Mouse (Mus musculus) neural tube, embryonic 12.5 days (tissue): ENCODE results near the gene Kif6. TPM values are rescaled to one million over a fixed set of nuclear protein-coding genes. Genes with fewer than 3 reads are reported as not detected.

Experiments
- ATAC-seq: fragments of 200-750 bp; cut with Nextera tagmentation; 2 replicates; pipeline ENCODE4 v1.8.0; 2017; ENCODE audit warnings: low read depth, mild to moderate bottlenecking, moderate TSS enrichment, moderate library complexity; ENCODE audit not compliant: low FRiP score
- H3K27ac ChIP-seq: fragments of 300-500 bp; sonication (generic); 2 replicates; pipeline ENCODE4 v1.5.1; 2016
- H3K27me3 ChIP-seq: fragments of 300-500 bp; sonication (generic); replicated peaks from 2 replicates; pipeline ENCODE4 v1.6.1; 2016; ENCODE audit warnings: mild to moderate bottlenecking
- H3K36me3 ChIP-seq: fragments of 300-500 bp; sonication (generic); 2 replicates; pipeline ENCODE4 v1.6.1; 2016; ENCODE audit warnings: mild to moderate bottlenecking
- H3K4me1 ChIP-seq: fragments of 300-500 bp; sonication (generic); 2 replicates; pipeline ENCODE4 v1.6.1; 2016
- H3K4me2 ChIP-seq: fragments of 300-500 bp; sonication (generic); replicated peaks from 2 replicates; pipeline ENCODE4 v1.6.1; 2016; ENCODE audit warnings: mild to moderate bottlenecking
- H3K4me3 ChIP-seq: fragments of 300-500 bp; sonication (generic); 2 replicates; pipeline ENCODE4 v1.5.1; 2016
- H3K9ac ChIP-seq: fragments of 300-500 bp; sonication (generic); 2 replicates; pipeline ENCODE4 v1.6.1; 2016; ENCODE audit warnings: mild to moderate bottlenecking
- H3K9me3 ChIP-seq: fragments of 300-500 bp; sonication (generic); 2 replicates; pipeline ENCODE4 v1.6.1; 2016; ENCODE audit warnings: mild to moderate bottlenecking
- WGBS: fragments of 180-500 bp; shearing (Covaris S2); methylation state at CpG from one replicate; pipeline ENCODE4 v1.1.7; 2016; 5-methylcytosine and 5-hydroxymethylcytosine counted together
- polyA plus RNA-seq: library from polyadenylated mRNA; unstranded; fragments of >200 nt; fragmentation: Nextera tagmentation; extraction: Ambion mirVana; gene quantifications from 2 replicates; pipeline ENCODE4 v1.2.1, GENCODE M21; 2016

The Kif6 gene
- polyA plus RNA-seq, 1 experiment from 2014 or later, result 3.5 TPM

DNA sequence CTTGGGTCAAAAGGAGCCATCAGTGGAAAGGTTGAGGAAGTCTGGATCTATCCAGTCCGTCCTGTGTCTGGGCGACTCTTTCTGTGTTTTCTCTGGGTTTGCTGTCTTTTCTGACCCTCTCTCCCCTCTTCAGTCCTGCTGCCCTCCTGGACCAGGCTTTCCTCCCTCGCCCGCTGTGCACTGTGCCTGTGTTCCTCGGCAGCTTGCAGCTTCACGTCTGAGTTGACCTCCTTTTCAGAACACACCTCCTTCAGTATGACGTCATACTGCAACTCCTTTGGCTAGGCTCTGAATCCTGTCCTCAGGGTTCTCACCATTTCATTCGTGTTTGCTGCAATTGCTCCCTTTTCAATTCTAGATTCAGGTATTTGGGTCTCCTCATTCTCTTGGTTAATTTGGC is 18.1 kb downstream of the Kif6 start:
- 0 out of 2 replicates have a peak, but pooled peaks cover 5% of the 10 kb centered on the region for H3K4me1 ChIP-seq
- H3K27ac ChIP-seq, result no peak overlapping the region
- no peaks in the 10 kb centered on the region for H3K36me3 ChIP-seq
- no peak for ATAC-seq
- H3K4me2 ChIP-seq, result no peak overlapping the region
- 66% methylated on average over 8 of the region's 8 CpGs for WGBS
- H3K27me3 ChIP-seq, result no peaks in the 10 kb centered on the region
- H3K4me3 ChIP-seq, result no peak overlapping the region
- H3K9me3 ChIP-seq, result no peaks in the 10 kb centered on the region
- no peak overlapping the region for H3K9ac ChIP-seq

- Histone ChIP-seq H3K4me3 (no peak overlapping the region), H3K27me3 (no peaks in the 10 kb centered on the region), H3K4me2 (no peak overlapping the region), H3K36me3 (no peaks in the 10 kb centered on the region), H3K4me1 (no peaks in the 10 kb centered on the region), H3K9me3 (no peaks in the 10 kb centered on the region), H3K9ac (no peak overlapping the region), H3K27ac (no peak overlapping the region)
- ATAC-seq, result no peak
- 90% methylated on average over 6 of the region's 6 CpGs for WGBS
Observed at GRCm38 (mm10) chr17:49641903-49642302, 27.0 kb downstream of the Kif6 start.

- Histone ChIP-seq H3K4me1 (no peaks in the 10 kb centered on the region), H3K4me2 (no peak overlapping the region), H3K9me3 (no peaks in the 10 kb centered on the region), H3K36me3 (no peaks in the 10 kb centered on the region), H3K27me3 (no peaks in the 10 kb centered on the region), H3K27ac (no peak overlapping the region), H3K9ac (no peak overlapping the region), H3K4me3 (no peak overlapping the region)
- 97% methylated on average over 8 of the region's 8 CpGs for WGBS
- ATAC-seq, result no peak
Observed at GRCm38 (mm10) chr17:49642336-49642735, 27.4 kb downstream of the Kif6 start.

DNA sequence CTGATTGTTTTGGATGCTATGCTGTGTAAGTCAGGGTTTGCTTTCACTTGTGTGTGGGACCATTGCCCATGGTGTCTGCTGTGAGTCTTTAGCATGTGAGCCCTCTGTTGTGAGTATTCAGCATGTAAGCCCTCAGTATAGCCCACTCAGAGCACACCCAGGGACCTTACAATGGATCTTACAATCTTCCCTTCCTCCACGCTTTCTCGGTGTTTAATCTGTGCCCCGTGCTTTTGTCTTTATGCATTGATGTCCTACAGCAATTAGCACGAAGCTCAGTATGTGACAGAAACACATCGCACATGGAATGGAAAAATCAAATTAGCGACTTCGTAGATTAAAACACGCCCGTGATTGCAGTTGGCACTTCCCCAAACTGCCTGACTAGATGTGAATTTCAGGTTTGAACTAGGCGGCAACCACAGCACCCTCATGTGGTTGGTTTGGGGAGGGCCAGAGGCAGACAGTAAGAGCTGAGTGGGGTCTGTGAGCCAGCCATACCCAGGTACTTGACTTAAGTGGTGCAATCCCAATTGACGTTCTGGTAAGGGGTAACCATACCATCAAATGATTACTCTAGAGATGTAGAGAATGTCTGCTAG is 28.1 kb downstream of the Kif6 start:
- Histone ChIP-seq H3K27ac (no peak overlapping the region), H3K4me2 (no peak overlapping the region), H3K27me3 (no peaks in the 10 kb centered on the region), H3K9ac (no peak overlapping the region), H3K4me3 (no peak overlapping the region), H3K4me1 (no peaks in the 10 kb centered on the region), H3K9me3 (no peaks in the 10 kb centered on the region), H3K36me3 (no peaks in the 10 kb centered on the region)
- 89% methylated on average over 11 of the region's 11 CpGs for WGBS
- no peak for ATAC-seq

DNA sequence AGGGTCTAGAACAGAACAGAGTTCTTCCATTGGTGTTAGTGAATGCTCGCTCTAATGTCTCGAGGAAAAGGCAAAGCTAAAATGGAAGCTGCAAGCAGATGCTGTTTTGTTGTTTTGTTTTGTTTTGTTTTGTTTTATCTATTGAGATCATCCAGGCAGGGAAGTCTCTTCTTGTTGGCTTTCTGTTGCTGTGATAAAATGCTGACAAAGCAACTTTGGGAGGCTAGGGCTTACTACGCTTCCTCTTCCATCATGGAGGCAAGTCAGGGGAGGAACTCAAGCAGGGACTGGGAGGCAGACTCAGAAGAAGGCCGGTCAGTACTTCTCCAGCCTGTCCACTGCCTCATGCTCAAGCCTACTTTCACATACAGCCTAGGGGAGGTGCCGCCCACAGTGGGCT is 31.3 kb downstream of the Kif6 start:
- H3K9me3 ChIP-seq, result 0 out of 2 replicates have a peak, but pooled peaks cover 4% of the 10 kb centered on the region
- H3K36me3 ChIP-seq, result no peaks in the 10 kb centered on the region
- H3K4me2 ChIP-seq, result no peak overlapping the region
- no peaks in the 10 kb centered on the region for H3K4me1 ChIP-seq
- no peak overlapping the region for H3K9ac ChIP-seq
- H3K27ac ChIP-seq, result no peak overlapping the region
- H3K4me3 ChIP-seq, result no peak overlapping the region
- no peaks in the 10 kb centered on the region for H3K27me3 ChIP-seq
- ATAC-seq, result no peak
- WGBS, result 93% methylated on average over 5 of the region's 5 CpGs

GRCm38 (mm10) chr17:49648970-49649369 is 34.0 kb downstream of the Kif6 start:
- 85% methylated on average over 2 of the region's 2 CpGs for WGBS
- no peak for ATAC-seq
- Histone ChIP-seq H3K4me3 (no peak overlapping the region), H3K4me1 (no peaks in the 10 kb centered on the region), H3K9me3 (0 out of 2 replicates have a peak, but pooled peaks cover 4% of the 10 kb centered on the region), H3K9ac (no peak overlapping the region), H3K4me2 (no peak overlapping the region), H3K27me3 (no peaks in the 10 kb centered on the region), H3K27ac (no peak overlapping the region), H3K36me3 (no peaks in the 10 kb centered on the region)

DNA sequence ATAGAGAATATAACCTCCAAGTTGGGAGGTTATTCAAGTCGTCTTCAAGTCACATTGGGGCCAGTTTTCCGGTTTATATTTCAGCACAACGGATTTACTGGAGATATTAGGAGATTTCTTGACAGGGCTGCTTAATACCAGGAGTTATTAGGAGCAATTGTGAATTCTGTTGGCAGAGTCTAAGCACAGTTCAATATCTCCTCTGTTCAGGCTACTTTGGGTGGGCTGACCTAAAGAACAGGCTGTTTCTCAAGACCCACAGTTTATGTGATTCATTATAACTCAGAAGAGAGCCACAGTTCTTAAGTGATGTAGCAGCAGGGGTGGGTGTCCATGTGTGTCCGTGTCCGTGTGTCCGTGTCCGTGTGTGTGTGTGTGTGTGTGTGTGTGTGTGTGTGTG is 34.5 kb downstream of the Kif6 start:
- no peak overlapping the region for H3K27ac ChIP-seq
- no peak overlapping the region for H3K4me2 ChIP-seq
- no peak overlapping the region for H3K9ac ChIP-seq
- H3K4me1 ChIP-seq, result no peaks in the 10 kb centered on the region
- no peak overlapping the region for H3K4me3 ChIP-seq
- no peaks in the 10 kb centered on the region for H3K27me3 ChIP-seq
- H3K36me3 ChIP-seq, result no peaks in the 10 kb centered on the region
- WGBS, result 89% methylated on average over 7 of the region's 7 CpGs
- no peak for ATAC-seq
- H3K9me3 ChIP-seq, result 0 out of 2 replicates have a peak, but pooled peaks cover 4% of the 10 kb centered on the region

- WGBS, result 80% methylated on average over 4 of the region's 4 CpGs
- H3K27me3 ChIP-seq, result no peaks in the 10 kb centered on the region
- H3K4me2 ChIP-seq, result no peak overlapping the region
- ATAC-seq, result no peak
- no peak overlapping the region for H3K9ac ChIP-seq
- no peaks in the 10 kb centered on the region for H3K4me1 ChIP-seq
- no peak overlapping the region for H3K27ac ChIP-seq
- H3K9me3 ChIP-seq, result 0 out of 2 replicates have a peak, but pooled peaks cover 4% of the 10 kb centered on the region
- no peaks in the 10 kb centered on the region for H3K36me3 ChIP-seq
- no peak overlapping the region for H3K4me3 ChIP-seq
Observed at GRCm38 (mm10) chr17:49650366-49650765, 35.4 kb downstream of the Kif6 start.

- H3K9me3 ChIP-seq, result 0 out of 2 replicates have a peak, but pooled peaks cover 4% of the 10 kb centered on the region
- H3K36me3 ChIP-seq, result no peaks in the 10 kb centered on the region
- 56% methylated on average over 3 of the region's 3 CpGs for WGBS
- no peak overlapping the region for H3K9ac ChIP-seq
- no peaks in the 10 kb centered on the region for H3K4me1 ChIP-seq
- no peak overlapping the region for H3K4me3 ChIP-seq
- no peak overlapping the region for H3K4me2 ChIP-seq
- H3K27ac ChIP-seq, result no peak overlapping the region
- no peaks in the 10 kb centered on the region for H3K27me3 ChIP-seq
- ATAC-seq, result no peak
Observed at GRCm38 (mm10) chr17:49652357-49652756, 37.4 kb downstream of the Kif6 start.

- no peak for ATAC-seq
- Histone ChIP-seq H3K27ac (no peak overlapping the region), H3K27me3 (no peaks in the 10 kb centered on the region), H3K9ac (no peak overlapping the region), H3K9me3 (0 out of 2 replicates have a peak, but pooled peaks cover 4% of the 10 kb centered on the region), H3K4me3 (no peak overlapping the region), H3K4me2 (no peak overlapping the region), H3K4me1 (no peaks in the 10 kb centered on the region), H3K36me3 (no peaks in the 10 kb centered on the region)
- WGBS, result 78% methylated on average over 5 of the region's 5 CpGs
Observed at GRCm38 (mm10) chr17:49652800-49653199, 37.9 kb downstream of the Kif6 start.

DNA sequence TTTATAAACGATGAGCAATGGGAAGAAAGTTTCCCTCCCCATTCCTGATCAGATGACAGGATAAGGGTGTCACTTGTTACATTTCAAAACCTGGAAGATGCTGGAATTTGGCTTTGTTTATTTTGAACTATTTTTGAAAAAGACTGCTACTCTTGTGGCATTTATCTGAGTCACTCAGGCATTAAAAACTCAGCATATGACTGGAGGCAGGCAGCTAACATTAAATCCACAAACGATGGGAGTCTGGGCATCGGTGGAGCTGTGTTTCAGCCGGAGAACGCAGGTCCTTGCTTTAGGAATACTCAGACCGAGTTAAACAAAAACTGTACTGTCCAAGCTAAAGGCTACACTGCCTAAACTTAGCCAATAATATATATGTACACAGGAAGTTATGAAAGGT is 46.7 kb downstream of the Kif6 start:
- Histone ChIP-seq H3K36me3 (no peaks in the 10 kb centered on the region), H3K4me3 (no peak overlapping the region), H3K4me1 (no peaks in the 10 kb centered on the region), H3K9ac (no peak overlapping the region), H3K4me2 (no peak overlapping the region), H3K9me3 (0 out of 2 replicates have a peak, but pooled peaks cover 3% of the 10 kb centered on the region), H3K27me3 (no peaks in the 10 kb centered on the region), H3K27ac (no peak overlapping the region)
- ATAC-seq, result no peak
- WGBS, result 85% methylated on average over 6 of the region's 6 CpGs

DNA sequence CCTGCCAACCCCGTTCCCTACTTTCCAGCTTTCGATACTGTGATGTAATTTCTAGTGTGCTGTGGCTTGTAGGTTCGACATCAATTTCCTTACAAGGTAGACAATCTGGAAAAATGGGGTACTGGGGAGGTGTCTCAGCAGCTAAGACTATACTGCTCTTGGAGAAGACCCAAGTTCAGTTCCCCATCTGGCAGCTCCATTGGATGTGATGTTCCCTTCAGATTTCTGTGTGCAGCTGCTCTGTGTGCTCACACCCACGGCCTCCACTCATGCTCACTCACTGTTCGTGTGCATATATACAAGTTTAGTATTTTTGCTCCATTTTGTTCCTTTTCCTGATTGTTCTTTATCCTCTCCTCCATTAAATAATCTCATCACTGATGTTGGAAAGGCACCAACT is 51.8 kb downstream of the Kif6 start:
- H3K9ac ChIP-seq, result no peak overlapping the region
- H3K36me3 ChIP-seq, result no peaks in the 10 kb centered on the region
- no peaks in the 10 kb centered on the region for H3K27me3 ChIP-seq
- H3K4me2 ChIP-seq, result no peak overlapping the region
- H3K9me3 ChIP-seq, result 0 out of 2 replicates have a peak, but pooled peaks cover 3% of the 10 kb centered on the region
- no peak for ATAC-seq
- no peak overlapping the region for H3K27ac ChIP-seq
- no peaks in the 10 kb centered on the region for H3K4me1 ChIP-seq
- WGBS, result 93% methylated on average over 5 of the region's 5 CpGs
- no peak overlapping the region for H3K4me3 ChIP-seq

DNA sequence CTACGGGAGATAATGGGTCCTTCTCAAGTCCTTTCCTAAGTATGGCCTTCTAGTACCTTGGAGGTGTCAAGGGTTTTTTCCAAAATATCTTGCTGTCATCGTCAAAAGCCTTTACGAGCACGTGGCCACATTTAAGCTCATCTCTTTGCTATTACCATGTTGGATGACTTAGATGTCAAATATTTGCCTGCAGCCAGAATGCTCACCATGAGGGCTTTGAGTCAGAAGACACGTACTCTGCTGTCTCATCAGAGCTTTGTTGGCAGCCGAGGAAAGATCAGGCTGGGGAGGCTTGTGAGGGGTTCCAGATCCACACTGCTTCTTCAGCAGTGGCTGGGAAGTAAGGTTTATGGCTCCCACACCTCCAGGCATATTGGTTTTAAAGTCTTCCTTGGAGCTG is 53.4 kb downstream of the Kif6 start:
- Histone ChIP-seq H3K9me3 (0 out of 2 replicates have a peak, but pooled peaks cover 3% of the 10 kb centered on the region), H3K27me3 (no peaks in the 10 kb centered on the region), H3K36me3 (no peaks in the 10 kb centered on the region), H3K9ac (no peak overlapping the region), H3K4me3 (no peak overlapping the region), H3K27ac (no peak overlapping the region), H3K4me2 (no peak overlapping the region), H3K4me1 (no peaks in the 10 kb centered on the region)
- WGBS, result 92% methylated on average over 6 of the region's 6 CpGs
- ATAC-seq, result no peak
